Mouse (Mus musculus) kidney, postnatal 0 days (tissue): ENCODE results near the gene Prdx6. TPM values are rescaled to one million over a fixed set of nuclear protein-coding genes. Genes with fewer than 3 reads are reported as not detected.

Source experiments
- ATAC-seq: fragments of 200-750 bp; cut with Nextera tagmentation; replicated peaks from 2 replicates; pipeline ENCODE4 v1.8.0; 2017; ENCODE audit warnings: low read depth, moderate number of reproducible peaks, moderate TSS enrichment, moderate library complexity; ENCODE audit not compliant: low FRiP score
- DNase-seq: peaks from one replicate; pipeline ENCODE4 v3.0.0-alpha.2; 2016; ENCODE audit warnings: low spot score
- H3K27ac ChIP-seq: fragments of 300-500 bp; sonication (generic); 2 replicates; pipeline ENCODE4 v1.5.1; 2014; ENCODE audit warnings: mild to moderate bottlenecking
- H3K27me3 ChIP-seq: fragments of 300-500 bp; sonication (generic); 2 replicates; pipeline ENCODE4 v1.6.1; 2014; ENCODE audit warnings: low read length, mixed read lengths; ENCODE audit not compliant: insufficient read depth
- H3K36me3 ChIP-seq: fragments of 300-500 bp; sonication (generic); 2 replicates; pipeline ENCODE4 v1.6.1; 2014; ENCODE audit warnings: low read length, mixed read lengths; ENCODE audit not compliant: insufficient read depth
- H3K4me1 ChIP-seq: fragments of 300-500 bp; sonication (generic); replicated peaks from 2 replicates; pipeline ENCODE4 v1.6.1; 2014; ENCODE audit warnings: antibody characterized with exemption, low read length, mixed read lengths; ENCODE audit not compliant: insufficient read depth
- H3K4me2 ChIP-seq: fragments of 300-500 bp; sonication (generic); 2 replicates; pipeline ENCODE4 v1.6.1; 2014; ENCODE audit warnings: mild to moderate bottlenecking, low read length, moderate library complexity, mixed read lengths
- H3K4me3 ChIP-seq: fragments of 300-500 bp; sonication (generic); replicated peaks from 2 replicates; pipeline ENCODE4 v1.5.1; 2014; ENCODE audit warnings: low read depth, low read length
- H3K9ac ChIP-seq: fragments of 300-500 bp; sonication (generic); 2 replicates; pipeline ENCODE4 v1.6.1; 2014; ENCODE audit warnings: low read depth, low read length
- H3K9me3 ChIP-seq: fragments of 300-500 bp; sonication (generic); replicated peaks from 2 replicates; pipeline ENCODE4 v1.6.1; 2016; ENCODE audit warnings: low read length, inconsistent platforms, mixed read lengths
- CTCF ChIP-seq: IDR thresholded peaks from 2 replicates; pipeline ENCODE4 v1.5.1; 2016; ENCODE audit warnings: antibody characterized with exemption, low read depth, mild to moderate bottlenecking, moderate library complexity
- WGBS: fragments of 180-500 bp; shearing (Covaris S2); extraction: QIAGEN DNeasy Blood & Tissue Kit; methylation state at CpG from one replicate; pipeline ENCODE4 v1.1.7; 2014; 5-methylcytosine and 5-hydroxymethylcytosine counted together
- polyA plus RNA-seq: library from polyadenylated mRNA; unstranded; fragments of >200 nt; fragmentation: Nextera tagmentation; extraction: Ambion mirVana; gene quantifications from 2 replicates; pipeline ENCODE4 v1.2.1, GENCODE M21; 2015

Prdx6 gene
- polyA plus RNA-seq, 1 experiment from 2014 or later = 361 TPM

DNA sequence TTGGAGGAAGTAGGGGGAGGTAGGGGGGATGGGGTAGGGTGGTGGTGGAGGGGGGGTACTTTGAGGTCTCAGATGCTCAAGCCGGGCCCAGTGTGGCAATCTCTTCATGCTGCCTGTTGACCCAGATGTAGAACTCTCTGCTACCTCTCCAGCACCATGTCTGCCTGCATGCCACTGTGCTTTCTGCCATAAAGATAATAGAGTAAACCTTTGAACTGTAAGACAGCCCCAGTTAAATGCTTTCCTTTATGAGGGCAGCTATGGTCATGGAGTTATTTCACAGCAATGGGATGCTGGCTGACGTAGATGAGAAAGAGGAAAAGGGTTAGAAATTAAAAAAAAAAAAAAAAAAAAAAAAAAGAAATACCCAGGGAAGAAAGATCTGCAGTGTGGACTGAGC lies 11.5 kb upstream of the Prdx6 start:
- ATAC-seq (no peak), DNase-seq (no peak)
- Histone ChIP-seq H3K27ac (no peak overlapping the region), H3K36me3 (no peaks in the 10 kb centered on the region), H3K27me3 (no peaks in the 10 kb centered on the region), H3K9ac (no peak overlapping the region), H3K4me1 (no peaks in the 10 kb centered on the region), H3K4me2 (no peak overlapping the region), H3K4me3 (no peak overlapping the region), H3K9me3 (no peaks in the 10 kb centered on the region)
- TF ChIP-seq CTCF = no peak
- WGBS = 86% methylated on average over 2 of the region's 2 CpGs

DNA sequence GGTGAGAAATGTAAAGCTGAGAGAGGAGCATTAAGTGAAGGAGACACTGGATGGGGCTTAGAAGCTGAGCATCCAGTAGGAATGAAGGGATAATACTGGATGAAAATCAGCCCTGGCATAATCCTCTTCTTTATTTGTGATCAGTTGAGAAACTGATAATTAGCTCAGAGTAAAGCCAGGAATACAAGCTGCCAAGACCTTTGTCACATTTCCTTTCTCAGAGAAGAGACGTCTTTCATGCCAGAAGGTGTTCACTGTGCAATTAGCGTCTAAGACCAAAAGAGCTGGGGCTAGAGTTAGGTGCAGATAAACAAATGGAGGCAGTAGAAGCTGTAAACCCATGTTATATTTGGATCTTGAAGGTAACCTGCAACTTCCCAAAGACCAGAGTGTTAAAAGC lies 9.7 kb upstream of the Prdx6 start:
- no peaks in the 10 kb centered on the region for H3K27me3 ChIP-seq
- H3K4me3 ChIP-seq = no peak overlapping the region
- H3K9ac ChIP-seq = no peak overlapping the region
- no peak overlapping the region for H3K4me2 ChIP-seq
- H3K4me1 ChIP-seq = no peaks in the 10 kb centered on the region
- DNase-seq (no peak), ATAC-seq (no peak)
- H3K36me3 ChIP-seq = no peaks in the 10 kb centered on the region
- H3K27ac ChIP-seq = no peak overlapping the region
- H3K9me3 ChIP-seq = no peaks in the 10 kb centered on the region
- 29% methylated on average over 2 of the region's 2 CpGs for WGBS
- no peak for TF ChIP-seq CTCF

DNA sequence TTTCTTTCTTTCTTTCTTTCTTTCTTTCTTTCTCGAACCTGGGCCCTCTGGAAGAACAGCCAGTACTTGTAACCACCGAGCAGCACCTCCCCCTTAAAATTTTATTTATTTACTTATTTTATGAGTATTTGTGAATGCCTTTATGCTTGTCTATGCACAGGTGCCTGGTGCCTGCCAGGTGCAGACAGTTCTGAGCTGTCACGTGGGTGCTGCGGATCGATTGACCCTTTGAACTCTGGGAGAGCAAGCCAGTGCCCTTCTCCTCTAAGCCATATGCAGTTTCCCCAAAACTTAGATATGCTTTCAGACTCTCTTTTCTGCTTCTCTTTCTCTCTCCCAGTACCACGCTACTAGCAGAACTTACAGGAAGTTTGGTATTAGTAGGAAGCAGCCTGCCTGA lies 8.1 kb upstream of the Prdx6 start:
- DNase-seq (no peak), ATAC-seq (no peak)
- no peaks in the 10 kb centered on the region for H3K4me1 ChIP-seq
- H3K4me2 ChIP-seq = no peak overlapping the region
- 85% methylated on average over 5 of the region's 6 CpGs for WGBS
- H3K4me3 ChIP-seq = no peak overlapping the region
- H3K27me3 ChIP-seq = no peaks in the 10 kb centered on the region
- no peak overlapping the region for H3K9ac ChIP-seq
- H3K36me3 ChIP-seq = no peaks in the 10 kb centered on the region
- TF ChIP-seq CTCF = no peak
- H3K9me3 ChIP-seq = no peaks in the 10 kb centered on the region
- H3K27ac ChIP-seq = no peak overlapping the region

DNA sequence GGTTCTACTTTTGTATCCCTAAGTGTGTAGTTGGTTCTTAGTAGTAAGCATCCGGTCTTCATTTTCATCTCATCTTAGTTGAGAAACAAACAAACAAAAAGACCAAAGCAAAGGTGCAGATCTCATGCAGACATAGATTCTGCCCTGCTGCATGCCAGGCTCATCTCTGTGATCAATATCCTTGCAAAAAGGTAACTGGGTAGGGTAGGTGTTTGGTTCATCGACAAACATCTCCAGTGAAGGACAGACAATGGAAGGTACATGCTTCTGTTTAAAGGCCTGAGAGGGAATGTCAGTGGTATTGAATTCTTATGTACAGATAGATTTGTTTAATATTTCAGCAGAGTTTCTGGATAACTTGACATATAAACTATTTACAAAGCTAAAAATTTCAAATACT lies 7.3 kb upstream of the Prdx6 start:
- Histone ChIP-seq H3K4me2 (no peak overlapping the region), H3K4me3 (no peak overlapping the region), H3K9ac (no peak overlapping the region), H3K9me3 (no peaks in the 10 kb centered on the region), H3K36me3 (no peaks in the 10 kb centered on the region), H3K27me3 (no peaks in the 10 kb centered on the region; the same call in 1 of the 2 replicates), H3K27ac (no peak overlapping the region), H3K4me1 (no peaks in the 10 kb centered on the region)
- TF ChIP-seq CTCF = no peak
- ATAC-seq (no peak), DNase-seq (no peak)
- 94% methylated on average over 2 of the region's 2 CpGs for WGBS

DNA sequence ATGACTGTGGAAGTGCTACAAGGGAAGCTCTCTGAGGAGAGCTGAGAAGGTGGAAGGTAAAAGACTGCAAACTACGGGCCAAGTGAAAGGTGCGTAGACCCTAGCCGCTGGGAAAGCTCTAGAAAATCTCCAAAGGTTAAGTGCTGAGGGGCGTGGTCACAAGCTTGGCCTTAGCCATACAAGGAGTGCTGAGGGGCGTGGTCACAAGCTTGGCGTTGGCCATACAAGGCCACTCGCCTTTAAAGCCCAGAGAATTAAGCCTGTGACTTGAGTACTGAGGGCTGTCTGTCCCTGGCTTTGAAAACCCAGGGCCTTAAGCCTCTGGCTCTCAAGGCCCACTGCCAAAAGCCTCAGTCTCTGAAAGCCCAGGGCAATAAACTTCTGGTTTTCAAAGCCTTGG lies 5.9 kb upstream of the Prdx6 start:
- Histone ChIP-seq H3K4me1 (no peaks in the 10 kb centered on the region), H3K27me3 (no peaks in the 10 kb centered on the region; the same call in 1 of the 2 replicates), H3K27ac (no peak overlapping the region), H3K4me3 (no peak overlapping the region), H3K36me3 (no peaks in the 10 kb centered on the region), H3K9ac (no peak overlapping the region), H3K9me3 (no peaks in the 10 kb centered on the region), H3K4me2 (no peak overlapping the region)
- no peak for TF ChIP-seq CTCF
- ATAC-seq (no peak), DNase-seq (no peak)
- WGBS = 74% methylated on average over 7 of the region's 7 CpGs

DNA sequence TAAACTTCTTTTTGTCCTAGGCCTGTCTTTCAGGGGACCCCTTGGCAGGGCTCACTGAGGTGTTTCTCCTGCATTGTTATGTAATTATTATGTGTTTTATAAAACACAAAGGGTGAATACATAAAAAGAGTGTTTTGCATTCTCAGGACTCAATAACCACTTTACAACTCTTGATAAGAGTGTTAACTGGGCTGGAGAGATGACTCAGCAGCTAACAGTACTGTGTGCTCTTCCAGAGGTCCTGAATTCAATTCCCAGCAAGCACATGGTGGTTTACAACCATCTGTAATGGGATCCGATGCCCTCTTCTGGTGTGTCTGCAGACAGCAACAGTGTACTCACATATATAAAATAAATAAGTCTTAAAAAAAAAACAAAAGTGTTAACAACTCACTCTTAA lies 3.3 kb upstream of the Prdx6 start:
- Histone ChIP-seq H3K36me3 (no peaks in the 10 kb centered on the region), H3K4me1 (0 out of 2 replicates have a peak, but pooled peaks cover under 1% of the 10 kb centered on the region), H3K4me2 (no peak overlapping the region), H3K9me3 (no peaks in the 10 kb centered on the region), H3K27me3 (no peaks in the 10 kb centered on the region; the same call in 1 of the 2 replicates), H3K27ac (no peak overlapping the region), H3K4me3 (no peak overlapping the region), H3K9ac (no peak overlapping the region)
- 73% methylated on average over 1 of the region's 1 CpGs for WGBS
- no peak for TF ChIP-seq CTCF
- DNase-seq (no peak), ATAC-seq (no peak)

DNA sequence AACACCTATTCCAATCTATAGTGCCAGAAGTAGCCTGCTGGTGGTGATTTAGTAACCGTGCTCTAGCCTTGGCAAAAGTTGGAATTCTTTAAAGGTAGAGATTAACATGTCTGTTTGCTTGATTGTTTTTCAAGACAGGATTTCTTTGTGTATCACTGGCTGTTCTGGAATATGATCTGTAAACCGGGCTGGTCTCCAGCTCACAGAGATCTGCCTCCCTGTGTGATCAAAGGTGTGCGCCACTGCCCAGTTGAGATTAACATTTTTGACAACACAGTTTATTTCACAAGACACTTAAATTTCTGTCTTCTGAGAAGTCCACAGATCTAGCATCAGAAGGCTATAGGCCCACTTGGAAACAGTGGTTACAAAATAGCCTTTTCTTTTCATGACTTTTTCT lies 1.9 kb upstream of the Prdx6 start:
- no peak for TF ChIP-seq CTCF
- no peak for ATAC-seq
- Histone ChIP-seq H3K27ac (no peak overlapping the region), H3K4me1 (peaks cover 9% of the 10 kb centered on the region), H3K9me3 (no peaks in the 10 kb centered on the region), H3K36me3 (no peaks in the 10 kb centered on the region), H3K4me2 (no peak overlapping the region), H3K27me3 (no peaks in the 10 kb centered on the region; the same call in 1 of the 2 replicates), H3K4me3 (no peak overlapping the region), H3K9ac (no peak overlapping the region)
- WGBS = 73% methylated on average over 3 of the region's 3 CpGs
- DNase-seq = no peak
